Mouse (Mus musculus): Measurements from ENCODE around the gene Hpgds. TPM values are rescaled to one million over a fixed set of nuclear protein-coding genes. Genes with fewer than 3 reads are reported as not detected.

The Hpgds gene
- polyA plus RNA-seq, 1 experiment, result 4.2 TPM

GRCm38 (mm10) chr6:65137802-65138201 is 6.9 kb downstream of the Hpgds start:
- no peak for DNase-seq
- H3K27ac ChIP-seq (ENCODE audit: control insufficient read depth, insufficient read depth, low read length), result no peak overlapping the region
- H3K27me3 ChIP-seq (ENCODE audit: control insufficient read depth, insufficient read depth, low read length), result no peaks in the 10 kb centered on the region
- H3K36me3 ChIP-seq (ENCODE audit: control insufficient read depth, insufficient read depth, low read length), result no peaks in the 10 kb centered on the region
- H3K4me3 ChIP-seq (ENCODE audit: control insufficient read depth, insufficient read depth, low read length), result no peak overlapping the region
- WGBS, result 77% methylated on average over 2 of the region's 2 CpGs
- no peak for TF ChIP-seq CTCF (IDR thresholded peaks at IDR 0.05; ENCODE audit: borderline replicate concordance, control insufficient read depth, extremely low read depth, insufficient read depth, low read length, poor library complexity)
- TF ChIP-seq POLR2A (IDR thresholded peaks at IDR 0.05; ENCODE audit: control insufficient read depth, extremely low read depth, insufficient read depth, low read length, poor library complexity), result no peak
- H3K4me1 ChIP-seq (replicated peaks; ENCODE audit: control insufficient read depth, insufficient read depth, low read length), result peaks cover 7% of the 10 kb centered on the region; the same call in 1 of the 2 replicates

- Histone ChIP-seq H3K27me3 (ENCODE audit: control insufficient read depth, insufficient read depth, low read length) (no peaks in the 10 kb centered on the region), H3K4me3 (ENCODE audit: control insufficient read depth, insufficient read depth, low read length) (no peak overlapping the region), H3K36me3 (ENCODE audit: control insufficient read depth, insufficient read depth, low read length) (no peaks in the 10 kb centered on the region), H3K27ac (ENCODE audit: control insufficient read depth, insufficient read depth, low read length) (no peak overlapping the region), H3K4me1 (replicated peaks; ENCODE audit: control insufficient read depth, insufficient read depth, low read length) (no peaks in the 10 kb centered on the region)
- 90% methylated on average over 6 of the region's 6 CpGs for WGBS
- DNase-seq, result no peak
- TF ChIP-seq CTCF (IDR thresholded peaks at IDR 0.05; ENCODE audit: borderline replicate concordance, control insufficient read depth, extremely low read depth, insufficient read depth, low read length, poor library complexity), result no peak
- no peak for TF ChIP-seq POLR2A (IDR thresholded peaks at IDR 0.05; ENCODE audit: control insufficient read depth, extremely low read depth, insufficient read depth, low read length, poor library complexity)
These were observed 12.3 kb downstream of the Hpgds start for GRCm38 (mm10) chr6:65132376-65132775.

GRCm38 (mm10) chr6:65126074-65126726 is 18.5 kb downstream of the Hpgds start:
- 26% methylated on average over 2 of the region's 2 CpGs for WGBS
- DNase-seq, result peak; percentile 43
- Histone ChIP-seq H3K36me3 (ENCODE audit: control insufficient read depth, insufficient read depth, low read length) (no peaks in the 10 kb centered on the region), H3K27me3 (ENCODE audit: control insufficient read depth, insufficient read depth, low read length) (no peaks in the 10 kb centered on the region), H3K4me3 (ENCODE audit: control insufficient read depth, insufficient read depth, low read length) (no peak overlapping the region), H3K27ac (ENCODE audit: control insufficient read depth, insufficient read depth, low read length) (no peak overlapping the region), H3K4me1 (replicated peaks; ENCODE audit: control insufficient read depth, insufficient read depth, low read length) (no peaks in the 10 kb centered on the region)
- TF ChIP-seq CTCF (IDR thresholded peaks at IDR 0.05; ENCODE audit: borderline replicate concordance, control insufficient read depth, extremely low read depth, insufficient read depth, low read length, poor library complexity), result no peak
- no peak for TF ChIP-seq POLR2A (IDR thresholded peaks at IDR 0.05; ENCODE audit: control insufficient read depth, extremely low read depth, insufficient read depth, low read length, poor library complexity)

GRCm38 (mm10) chr6:65117540-65117939 is 27.2 kb downstream of the Hpgds start:
- Histone ChIP-seq H3K4me3 (ENCODE audit: control insufficient read depth, insufficient read depth, low read length) (no peak overlapping the region), H3K27ac (ENCODE audit: control insufficient read depth, insufficient read depth, low read length) (no peak overlapping the region), H3K4me1 (replicated peaks; ENCODE audit: control insufficient read depth, insufficient read depth, low read length) (no peaks in the 10 kb centered on the region), H3K36me3 (ENCODE audit: control insufficient read depth, insufficient read depth, low read length) (peaks cover 13% of the 10 kb centered on the region), H3K27me3 (ENCODE audit: control insufficient read depth, insufficient read depth, low read length) (no peaks in the 10 kb centered on the region)
- WGBS, result 100% methylated on average over 1 of the region's 1 CpGs
- no peak for TF ChIP-seq POLR2A (IDR thresholded peaks at IDR 0.05; ENCODE audit: control insufficient read depth, extremely low read depth, insufficient read depth, low read length, poor library complexity)
- TF ChIP-seq CTCF (IDR thresholded peaks at IDR 0.05; ENCODE audit: borderline replicate concordance, control insufficient read depth, extremely low read depth, insufficient read depth, low read length, poor library complexity), result no peak
- DNase-seq, result no peak

GRCm38 (mm10) chr6:65114902-65115301 is 29.8 kb downstream of the Hpgds start:
- H3K36me3 ChIP-seq (ENCODE audit: control insufficient read depth, insufficient read depth, low read length), result peaks cover 22% of the 10 kb centered on the region
- no peak for TF ChIP-seq POLR2A (IDR thresholded peaks at IDR 0.05; ENCODE audit: control insufficient read depth, extremely low read depth, insufficient read depth, low read length, poor library complexity)
- TF ChIP-seq CTCF (IDR thresholded peaks at IDR 0.05; ENCODE audit: borderline replicate concordance, control insufficient read depth, extremely low read depth, insufficient read depth, low read length, poor library complexity), result no peak
- no peaks in the 10 kb centered on the region for H3K27me3 ChIP-seq (ENCODE audit: control insufficient read depth, insufficient read depth, low read length)
- DNase-seq, result no peak
- WGBS, result 96% methylated on average over 2 of the region's 2 CpGs
- H3K4me1 ChIP-seq (replicated peaks; ENCODE audit: control insufficient read depth, insufficient read depth, low read length), result no peaks in the 10 kb centered on the region
- no peak overlapping the region for H3K27ac ChIP-seq (ENCODE audit: control insufficient read depth, insufficient read depth, low read length)
- no peak overlapping the region for H3K4me3 ChIP-seq (ENCODE audit: control insufficient read depth, insufficient read depth, low read length)

- Histone ChIP-seq H3K27me3 (ENCODE audit: control insufficient read depth, insufficient read depth, low read length) (no peaks in the 10 kb centered on the region), H3K4me3 (ENCODE audit: control insufficient read depth, insufficient read depth, low read length) (no peak overlapping the region), H3K36me3 (ENCODE audit: control insufficient read depth, insufficient read depth, low read length) (peaks cover 30% of the 10 kb centered on the region), H3K27ac (ENCODE audit: control insufficient read depth, insufficient read depth, low read length) (no peak overlapping the region), H3K4me1 (replicated peaks; ENCODE audit: control insufficient read depth, insufficient read depth, low read length) (no peaks in the 10 kb centered on the region)
- peak; percentile 16 for DNase-seq
- TF ChIP-seq POLR2A (IDR thresholded peaks at IDR 0.05; ENCODE audit: control insufficient read depth, extremely low read depth, insufficient read depth, low read length, poor library complexity), result no peak
- no peak for TF ChIP-seq CTCF (IDR thresholded peaks at IDR 0.05; ENCODE audit: borderline replicate concordance, control insufficient read depth, extremely low read depth, insufficient read depth, low read length, poor library complexity)
- WGBS, result 91% methylated on average over 1 of the region's 1 CpGs
These were observed 65.6 kb downstream of the Hpgds start for GRCm38 (mm10) chr6:65079139-65079538.

Data from thymus, adult 2 months (tissue).